Comparison of ENCODE assay signal across 7 mouse cellular contexts in genomic region chr17:45958094-45958881, GRCm38 (mm10).
A peak's percentile ranks its signal among the peaks of the same experiment; 100 is the strongest.
DNase-seq lines count a peak whose midpoint lies in the region; ATAC-seq and TF ChIP-seq lines count a peak whose summit lies in the region.

No protein-coding gene starts in this region.

- H3K9me3 ChIP-seq in embryonic facial prominence, embryonic 14.5 days (ENCODE audit: control insufficient read depth, low read length) = no peaks in the 10 kb centered on the region
- no peaks in the 10 kb centered on the region for H3K9me3 ChIP-seq in liver, postnatal 0 days (ENCODE audit: low read length)

- no peak overlapping the region for H3K9ac ChIP-seq in embryonic facial prominence, embryonic 14.5 days (ENCODE audit: low read depth, low read length)
- H3K9ac ChIP-seq in liver, postnatal 0 days (replicated peaks) = peak overlapping the region; percentile 42; the same call in 1 of the 2 replicates

- H3K4me1 ChIP-seq in embryonic facial prominence, embryonic 14.5 days (ENCODE audit: control insufficient read depth, insufficient read depth, low read length) = no peaks in the 10 kb centered on the region
- peaks cover 5% of the 10 kb centered on the region for H3K4me1 ChIP-seq in liver, postnatal 0 days (ENCODE audit: insufficient read depth)

- TF ChIP-seq CTCF in liver, postnatal 0 days (IDR thresholded peaks at IDR 0.05; ENCODE audit: low read depth) = peak; percentile 47

- no peaks in the 10 kb centered on the region for H3K27me3 ChIP-seq in embryonic facial prominence, embryonic 14.5 days (replicated peaks; ENCODE audit: control insufficient read depth, insufficient read depth, low read length)
- H3K27me3 ChIP-seq in liver, postnatal 0 days (ENCODE audit: insufficient read depth, low read length) = no peaks in the 10 kb centered on the region

- H3K36me3 ChIP-seq in embryonic facial prominence, embryonic 14.5 days (ENCODE audit: control insufficient read depth, insufficient read depth, low read length) = no peaks in the 10 kb centered on the region
- H3K36me3 ChIP-seq in liver, postnatal 0 days (replicated peaks; ENCODE audit: insufficient read depth, low read length) = no peaks in the 10 kb centered on the region

- no peak overlapping the region for H3K4me2 ChIP-seq in embryonic facial prominence, embryonic 14.5 days (ENCODE audit: low read depth, low read length)
- H3K4me2 ChIP-seq in liver, postnatal 0 days (ENCODE audit: low read depth, low read length) = no peak overlapping the region; the same call in 1 of the 2 replicates

- no peak overlapping the region for H3K4me3 ChIP-seq in embryonic facial prominence, embryonic 14.5 days (ENCODE audit: low read depth, low read length)
- no peak overlapping the region for H3K4me3 ChIP-seq in liver, postnatal 0 days (ENCODE audit: low read depth, low read length)

- DNase-seq in urinary bladder, postnatal 36 days (ENCODE audit: low spot score in 2 of 2) = peak; percentile 13 to 52
- DNase-seq in urinary bladder, adult 2 months (ENCODE audit: low spot score) = no peak
- peak; percentile 42 for DNase-seq in embryonic facial prominence, embryonic 14.5 days (ENCODE audit: low spot score)
- peak; percentile 68 for DNase-seq in liver, postnatal 0 days
- no peak for DNase-seq in layer of hippocampus, adult 11-12 months (ENCODE audit: low spot score)
- DNase-seq in right cerebral cortex, adult 18-20 months = no peak
- no peak for DNase-seq in Muller cell, postnatal 12 days (ENCODE audit: inconsistent ontology term)

- no peak for ATAC-seq in embryonic facial prominence, embryonic 14.5 days (ENCODE audit: low read depth)
- peak; percentile 95 for ATAC-seq in liver, postnatal 0 days

- peak; percentile 24; the same call in 1 of the 2 replicates for TF ChIP-seq EP300 in liver, postnatal 0 days (IDR thresholded peaks at IDR 0.05; ENCODE audit: low read depth)

- 79% methylated on average over 7 of the region's 7 CpGs for WGBS in embryonic facial prominence, embryonic 14.5 days
- WGBS in liver, postnatal 0 days (ENCODE audit: insufficient replicate concordance) = 39% methylated on average over 7 of the region's 7 CpGs

- no peak overlapping the region for H3K27ac ChIP-seq in embryonic facial prominence, embryonic 14.5 days (replicated peaks; ENCODE audit: low read depth, low read length)
- H3K27ac ChIP-seq in liver, postnatal 0 days (ENCODE audit: low read depth) = peak overlapping the region; percentile 82

Comparison
In these comparisons a context has a peak if more than half of its experiments do, and no peak if none do; other contexts are left out.
1. DNase-seq: peak in urinary bladder, postnatal 36 days (2 of 2), embryonic facial prominence, embryonic 14.5 days (single experiment) and liver, postnatal 0 days (single experiment); none in urinary bladder, adult 2 months (single experiment), layer of hippocampus, adult 11-12 months (single experiment), right cerebral cortex, adult 18-20 months (single experiment) and Muller cell, postnatal 12 days (single experiment).